Mouse (Mus musculus) induced T-regulatory cell, adult 2 months (primary cell): ENCODE results near the gene Tvp23b.

Experiments used
- DNase-seq: peaks from one replicate; pipeline ENCODE4 v3.0.0-alpha.2; 2012; ENCODE audit warnings: low read depth

The Tvp23b gene

GRCm38 (mm10) chr11:62879220-62880048 is at the start of gene Tvp23b:
Gene Tvp23b, plus strand, starts transcription at chr11:62879455.
- DNase-seq = peak; percentile 100

- DNase-seq = no peak
These were observed 48.9 kb upstream of the Tvp23b start for GRCm38 (mm10) chr11:62830387-62830786.

GRCm38 (mm10) chr11:62831906-62832305 is 47.3 kb upstream of the Tvp23b start:
- DNase-seq = no peak

GRCm38 (mm10) chr11:62844562-62844961 is 34.7 kb upstream of the Tvp23b start:
- DNase-seq = no peak

GRCm38 (mm10) chr11:62845730-62846129 is 33.5 kb upstream of the Tvp23b start:
- no peak for DNase-seq

- DNase-seq = peak; percentile 43
These were observed 32.1 kb upstream of the Tvp23b start, which contains the start of gene Fbxw10 for GRCm38 (mm10) chr11:62846961-62847654. Gene Fbxw10, plus strand, starts transcription at chr11:62847069.

- DNase-seq = no peak
These were observed 31.5 kb upstream of the Tvp23b start for GRCm38 (mm10) chr11:62847655-62848191.

GRCm38 (mm10) chr11:62848301-62848700 is 31.0 kb upstream of the Tvp23b start:
- no peak for DNase-seq

- DNase-seq = peak; percentile 13
These were observed 28.1 kb upstream of the Tvp23b start for GRCm38 (mm10) chr11:62851199-62851598.

GRCm38 (mm10) chr11:62853334-62853733 is 25.9 kb upstream of the Tvp23b start:
- no peak for DNase-seq

GRCm38 (mm10) chr11:62865562-62865961 is 13.7 kb upstream of the Tvp23b start:
- no peak for DNase-seq

GRCm38 (mm10) chr11:62866685-62867084 is 12.6 kb upstream of the Tvp23b start:
- DNase-seq = no peak

GRCm38 (mm10) chr11:62869201-62869600 is 10.1 kb upstream of the Tvp23b start:
- DNase-seq = no peak

GRCm38 (mm10) chr11:62869715-62870371 is 9.4 kb upstream of the Tvp23b start:
- DNase-seq = no peak

- DNase-seq = no peak
These were observed 5.8 kb upstream of the Tvp23b start for GRCm38 (mm10) chr11:62873479-62873878.

GRCm38 (mm10) chr11:62875696-62876095 is 3.6 kb upstream of the Tvp23b start:
- DNase-seq = peak; percentile 38

- DNase-seq = peak; percentile 63
These were observed 2.8 kb upstream of the Tvp23b start for GRCm38 (mm10) chr11:62876445-62876844.

GRCm38 (mm10) chr11:62877391-62877790 is 1.9 kb upstream of the Tvp23b start:
- no peak for DNase-seq

- DNase-seq = no peak
These were observed 527 bp upstream of the Tvp23b start for GRCm38 (mm10) chr11:62878728-62879127.

GRCm38 (mm10) chr11:62883407-62883806 is 4.2 kb downstream of the Tvp23b start:
- no peak for DNase-seq

GRCm38 (mm10) chr11:62885323-62885722 is 6.1 kb downstream of the Tvp23b start:
- no peak for DNase-seq

- DNase-seq = no peak
These were observed 11.5 kb downstream of the Tvp23b start for GRCm38 (mm10) chr11:62890796-62891195.
